Mouse (Mus musculus) cortical plate, adult 2 months (tissue): ENCODE measurements around the gene Ube2n.

Experiments
- CTCF ChIP-seq: fragments of 200-500 bp; IDR thresholded peaks from 2 replicates; pipeline ENCODE4 v1.5.1; 2011; ENCODE audit warnings: mild to moderate bottlenecking, control low read depth, low read length; ENCODE audit not compliant: insufficient read depth; ENCODE audit errors: extremely low read depth
- POLR2A ChIP-seq: fragments of 200-500 bp; IDR thresholded peaks from 2 replicates; pipeline ENCODE4 v1.6.1; 2011; ENCODE audit warnings: mild to moderate bottlenecking, low read length, control low read depth; ENCODE audit not compliant: insufficient read depth; ENCODE audit errors: extremely low read depth

DNA sequence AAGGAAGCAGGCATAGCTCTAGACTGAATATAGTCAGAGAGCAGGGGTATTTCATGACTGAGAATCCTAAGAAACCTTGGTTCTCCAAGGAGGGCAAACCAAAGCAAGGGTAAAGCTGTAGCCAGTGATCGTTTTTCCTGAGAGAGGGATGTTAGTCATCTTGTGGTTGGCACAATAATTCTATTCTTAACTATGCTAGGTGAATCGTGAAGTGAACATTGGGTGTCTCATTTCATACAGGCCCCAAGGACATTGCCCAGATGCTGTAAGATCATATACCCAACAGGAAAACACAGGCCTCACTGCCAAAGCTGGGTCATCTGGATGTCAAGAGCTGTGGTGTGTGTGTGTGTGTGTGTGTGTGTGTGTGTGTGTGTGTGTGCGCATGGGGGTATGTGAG, 43.8 kb upstream of the Ube2n start:
- TF ChIP-seq POLR2A (no peak), CTCF (no peak)
